Mouse (Mus musculus) forebrain, embryonic 10.5 days (tissue): ENCODE measurements at regions not wholly inside any gene's neighbourhood (a gene's known extent, or its start where the extent isn't known, plus 50 kb on each side); places are given as distances from the start of the nearest gene placed in this dataset.
A peak's percentile ranks its signal among the peaks of the same experiment; 100 is the strongest.

Experiments
- DNase-seq: peaks from one replicate; pipeline ENCODE4 v3.0.0-alpha.2; 2017; ENCODE audit warnings: low spot score; ENCODE audit errors: extremely low spot score
- H3K27ac ChIP-seq: fragments of 300-500 bp; sonication (generic); 2 replicates; pipeline ENCODE4 v1.5.1; 2016; ENCODE audit warnings: mild to moderate bottlenecking
- H3K27me3 ChIP-seq: fragments of 300-500 bp; sonication (generic); 2 replicates; pipeline ENCODE4 v1.6.1; 2016; ENCODE audit warnings: mild to moderate bottlenecking; ENCODE audit not compliant: poor library complexity, severe bottlenecking
- H3K36me3 ChIP-seq: fragments of 300-500 bp; sonication (generic); replicated peaks from 2 replicates; pipeline ENCODE4 v1.6.1; 2016; ENCODE audit warnings: mild to moderate bottlenecking, moderate library complexity
- H3K4me1 ChIP-seq: fragments of 300-500 bp; sonication (generic); 2 replicates; pipeline ENCODE4 v1.6.1; 2016
- H3K4me3 ChIP-seq: fragments of 300-500 bp; sonication (generic); 2 replicates; pipeline ENCODE4 v1.5.1; 2016; ENCODE audit warnings: mild to moderate bottlenecking, moderate library complexity
- H3K9me3 ChIP-seq: fragments of 300-500 bp; sonication (generic); 2 replicates; pipeline ENCODE4 v1.6.1; 2016; ENCODE audit warnings: mild to moderate bottlenecking, moderate library complexity
- WGBS: fragments of 180-500 bp; shearing (Covaris S2); methylation state at CpG from one replicate; pipeline ENCODE4 v1.1.7; 2016; 5-methylcytosine and 5-hydroxymethylcytosine counted together

DNA sequence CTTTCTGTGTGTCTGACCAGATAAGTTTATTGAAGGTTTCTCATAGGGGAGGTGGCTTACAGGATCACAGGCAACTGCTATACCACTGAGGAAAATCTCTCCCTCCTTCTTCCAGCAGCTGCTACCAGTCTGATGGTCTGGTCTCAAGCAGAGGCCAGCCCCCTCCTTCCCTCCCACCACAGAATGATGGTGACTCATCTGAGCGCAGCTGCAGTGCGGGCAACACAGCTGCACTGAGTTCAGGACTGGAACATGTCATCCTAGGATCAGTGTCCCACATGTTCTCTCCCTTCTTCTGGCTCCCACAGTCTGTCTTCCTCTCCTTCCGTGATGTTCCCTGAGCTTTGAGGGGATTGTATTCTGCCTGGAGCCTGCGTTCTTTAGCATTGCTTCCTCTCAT is 375.1 kb upstream of the Zmiz1 start:
- H3K9me3 ChIP-seq, result peaks cover 6% of the 10 kb centered on the region; the same call in 1 of the 2 replicates
- no peaks in the 10 kb centered on the region for H3K4me1 ChIP-seq
- DNase-seq, result no peak
- no peak overlapping the region; the same call in 1 of the 2 replicates for H3K27ac ChIP-seq
- no peaks in the 10 kb centered on the region for H3K36me3 ChIP-seq
- H3K27me3 ChIP-seq, result no peaks in the 10 kb centered on the region
- 96% methylated on average over 4 of the region's 4 CpGs for WGBS
- H3K4me3 ChIP-seq, result no peak overlapping the region

DNA sequence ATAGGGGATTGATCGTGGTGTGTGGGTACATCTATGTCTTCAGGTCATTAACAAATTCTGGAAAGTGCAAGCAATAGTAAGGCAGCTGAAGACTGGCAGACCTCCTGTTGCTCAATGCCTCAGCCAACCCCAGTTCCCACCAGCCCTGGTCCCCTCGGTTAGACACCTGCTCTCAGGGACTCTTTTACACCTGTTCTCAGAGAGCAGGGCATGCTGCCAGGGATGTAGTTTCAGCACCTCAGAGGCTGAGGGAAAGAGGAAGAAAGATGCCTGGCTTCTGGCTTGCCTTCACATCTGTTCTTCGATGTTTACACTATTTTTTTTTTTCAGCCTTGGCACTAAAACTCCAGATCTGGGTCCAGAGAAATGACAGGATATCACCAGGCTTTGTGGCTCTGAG is 362.2 kb upstream of the Zmiz1 start:
- H3K9me3 ChIP-seq, result peaks cover 17% of the 10 kb centered on the region; the same call in 1 of the 2 replicates
- no peaks in the 10 kb centered on the region for H3K36me3 ChIP-seq
- H3K4me3 ChIP-seq, result no peak overlapping the region
- no peak for DNase-seq
- WGBS, result 94% methylated on average over 3 of the region's 3 CpGs
- H3K27ac ChIP-seq, result no peak overlapping the region
- H3K27me3 ChIP-seq, result no peaks in the 10 kb centered on the region; the same call in 1 of the 2 replicates
- no peaks in the 10 kb centered on the region for H3K4me1 ChIP-seq

DNA sequence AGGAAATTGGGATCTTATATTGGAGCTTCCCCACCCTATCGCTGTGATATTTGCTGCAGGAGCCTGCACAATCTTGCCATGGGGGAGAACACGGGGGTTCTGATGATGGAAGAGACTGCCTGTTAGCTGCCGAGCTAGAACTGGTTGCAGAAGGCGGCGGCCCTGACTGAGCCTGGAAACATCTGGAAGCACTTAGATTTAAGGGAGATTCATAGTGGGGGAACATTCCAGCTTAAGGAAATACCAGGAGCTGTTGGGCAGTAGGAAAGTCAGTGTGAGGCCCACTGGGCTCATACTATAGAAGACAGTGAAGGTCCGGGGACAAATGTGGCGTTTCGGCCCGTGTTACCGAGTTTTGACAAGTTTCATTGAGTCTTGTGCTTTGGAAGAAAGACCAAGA is 353.6 kb upstream of the Zmiz1 start:
- H3K4me3 ChIP-seq, result no peak overlapping the region
- no peaks in the 10 kb centered on the region for H3K27me3 ChIP-seq
- H3K9me3 ChIP-seq, result no peaks in the 10 kb centered on the region
- no peaks in the 10 kb centered on the region for H3K36me3 ChIP-seq
- peaks cover 40% of the 10 kb centered on the region for H3K4me1 ChIP-seq
- no peak for DNase-seq
- 85% methylated on average over 10 of the region's 10 CpGs for WGBS
- H3K27ac ChIP-seq, result peak overlapping the region; percentile 54

DNA sequence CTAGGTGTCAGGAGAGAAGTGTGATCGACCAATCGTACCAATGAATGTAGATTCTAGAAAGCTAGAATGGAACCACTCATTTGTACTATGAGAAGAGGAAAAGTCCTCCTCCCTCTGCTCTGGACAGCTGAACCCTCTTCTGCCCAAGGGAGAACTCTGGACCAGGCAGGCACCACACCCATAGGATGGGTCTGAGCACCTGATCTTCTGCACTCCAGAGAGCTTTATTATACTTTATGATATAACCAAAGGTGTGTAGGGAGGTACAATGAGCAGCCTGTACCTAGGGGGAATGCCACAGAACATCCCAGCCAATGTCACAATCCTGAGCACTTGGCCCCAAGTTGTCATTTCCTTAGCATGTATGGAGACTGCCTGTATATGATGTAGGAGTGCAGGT is 352.5 kb upstream of the Zmiz1 start:
- H3K36me3 ChIP-seq, result no peaks in the 10 kb centered on the region
- no peaks in the 10 kb centered on the region for H3K27me3 ChIP-seq
- H3K4me1 ChIP-seq, result peaks cover 50% of the 10 kb centered on the region
- no peak for DNase-seq
- peak overlapping the region; percentile 54; the same call in 1 of the 2 replicates for H3K27ac ChIP-seq
- no peaks in the 10 kb centered on the region for H3K9me3 ChIP-seq
- 95% methylated on average over 2 of the region's 2 CpGs for WGBS
- H3K4me3 ChIP-seq, result no peak overlapping the region

DNA sequence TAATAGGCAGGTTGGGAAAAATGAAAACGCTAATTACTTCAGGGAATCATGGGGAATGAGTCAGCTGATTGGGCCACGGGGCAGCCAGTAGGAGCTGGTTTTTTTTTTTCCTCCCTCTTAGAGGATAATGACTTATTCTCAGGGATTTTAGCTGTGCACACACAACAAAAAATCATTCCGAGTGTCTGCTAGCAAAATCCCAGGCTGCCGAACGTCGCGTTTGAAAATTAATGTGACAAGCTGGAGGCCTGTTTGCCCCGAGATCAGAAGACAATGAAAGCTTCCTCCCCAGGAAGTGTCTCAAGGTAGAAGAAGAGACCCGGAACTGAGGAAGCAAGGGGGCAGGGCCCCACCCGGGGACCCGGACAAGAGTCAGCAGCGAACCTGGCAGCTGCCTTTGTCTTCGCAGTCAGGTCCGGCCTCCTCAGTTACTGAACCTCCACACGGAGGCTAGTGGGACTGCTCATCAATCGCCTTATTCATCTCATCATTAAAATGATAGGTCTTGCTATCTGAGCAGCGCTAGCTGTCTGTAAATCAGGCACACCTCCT is 350.8 kb upstream of the Zmiz1 start:
- WGBS, result 16% methylated on average over 17 of the region's 17 CpGs
- H3K27me3 ChIP-seq, result no peaks in the 10 kb centered on the region
- peak overlapping the region; percentile 95 for H3K27ac ChIP-seq
- H3K4me3 ChIP-seq, result peak overlapping the region; percentile 30
- peaks cover 64% of the 10 kb centered on the region for H3K4me1 ChIP-seq
- no peaks in the 10 kb centered on the region for H3K9me3 ChIP-seq
- DNase-seq, result no peak
- H3K36me3 ChIP-seq, result no peaks in the 10 kb centered on the region

DNA sequence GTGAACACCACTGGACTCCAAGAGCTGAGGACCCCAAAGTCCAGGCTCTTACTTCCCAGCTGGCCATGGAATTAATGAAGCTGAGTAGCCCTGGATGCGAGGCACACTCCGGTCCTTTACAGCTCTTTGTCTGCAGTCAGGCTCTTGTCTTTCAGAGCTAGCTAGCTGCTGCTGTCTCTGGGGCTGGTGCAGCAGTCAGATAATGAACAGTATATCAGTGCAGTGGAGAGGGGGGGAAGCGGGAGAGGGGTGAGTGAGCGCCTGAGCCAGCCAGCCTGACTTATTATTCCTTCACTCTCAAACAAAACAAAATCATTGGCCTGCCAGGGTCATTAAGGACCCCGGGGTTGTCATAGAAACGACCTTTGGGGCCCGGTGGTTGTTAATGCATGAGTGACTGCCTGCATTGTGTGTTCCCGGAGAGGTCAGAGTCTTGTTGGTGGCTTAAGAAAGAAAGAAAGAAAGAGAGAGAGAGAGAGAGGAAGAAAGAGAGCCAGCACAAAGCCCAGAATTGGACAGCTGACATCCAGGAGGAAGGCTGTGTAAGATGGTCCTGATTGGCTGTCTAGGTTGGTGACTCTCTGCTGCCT is 350.2 kb upstream of the Zmiz1 start:
- H3K4me3 ChIP-seq, result peak overlapping the region; percentile 30
- peak overlapping the region; percentile 95 for H3K27ac ChIP-seq
- peak; percentile 94 for DNase-seq
- H3K4me1 ChIP-seq, result peaks cover 67% of the 10 kb centered on the region
- H3K36me3 ChIP-seq, result no peaks in the 10 kb centered on the region
- no peaks in the 10 kb centered on the region for H3K9me3 ChIP-seq
- no peaks in the 10 kb centered on the region for H3K27me3 ChIP-seq
- WGBS, result 1% methylated on average over 8 of the region's 8 CpGs

DNA sequence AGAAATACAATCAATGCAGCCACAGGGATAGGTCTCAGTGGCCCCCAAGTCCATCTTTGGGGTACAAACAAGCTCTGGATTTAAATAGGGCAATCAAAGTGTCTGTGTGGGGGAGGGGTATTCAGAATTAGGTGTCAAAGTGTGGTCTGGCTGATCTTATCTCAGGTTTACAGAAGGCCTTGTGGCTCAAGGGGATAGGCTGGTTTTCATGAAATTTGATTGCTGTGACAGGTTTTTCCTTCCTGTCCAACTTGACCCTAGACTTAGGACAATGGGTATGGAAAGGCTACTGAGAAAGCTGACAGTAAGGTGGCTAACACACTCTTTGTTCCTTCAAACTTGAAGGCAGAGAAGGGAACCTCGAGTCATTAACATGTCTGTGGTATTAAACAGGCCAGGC is 349.3 kb upstream of the Zmiz1 start:
- no peaks in the 10 kb centered on the region for H3K9me3 ChIP-seq
- peak overlapping the region; percentile 95 for H3K27ac ChIP-seq
- DNase-seq, result no peak
- WGBS, result 51% methylated on average over 1 of the region's 1 CpGs
- no peaks in the 10 kb centered on the region for H3K27me3 ChIP-seq
- peaks cover 71% of the 10 kb centered on the region for H3K4me1 ChIP-seq
- H3K36me3 ChIP-seq, result no peaks in the 10 kb centered on the region
- H3K4me3 ChIP-seq, result no peak overlapping the region

DNA sequence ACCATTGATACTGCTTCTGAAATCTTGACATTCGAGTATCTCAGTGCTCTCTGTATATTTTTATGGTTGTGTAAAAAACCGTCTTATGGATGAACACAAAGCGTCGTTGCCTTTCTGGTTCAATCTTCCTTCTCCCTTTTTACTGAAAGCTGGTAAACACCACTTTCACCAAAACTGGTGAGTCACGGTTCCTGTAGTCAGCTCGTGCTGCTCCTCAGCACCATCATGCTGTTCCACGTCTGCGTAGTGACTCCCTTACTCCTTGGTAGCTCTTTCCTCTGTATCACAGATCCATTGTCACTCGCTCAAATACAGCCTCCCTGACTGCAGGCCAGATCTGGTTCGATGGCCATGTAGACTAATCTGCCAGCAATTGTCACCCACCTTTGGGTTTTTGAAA is 346.2 kb upstream of the Zmiz1 start:
- H3K9me3 ChIP-seq, result peaks cover under 1% of the 10 kb centered on the region; the same call in 1 of the 2 replicates
- no peaks in the 10 kb centered on the region for H3K36me3 ChIP-seq
- H3K27ac ChIP-seq, result peak overlapping the region; percentile 51
- H3K4me1 ChIP-seq, result peaks cover 66% of the 10 kb centered on the region
- WGBS, result 81% methylated on average over 10 of the region's 10 CpGs
- DNase-seq, result no peak
- no peak overlapping the region for H3K4me3 ChIP-seq
- no peaks in the 10 kb centered on the region for H3K27me3 ChIP-seq

DNA sequence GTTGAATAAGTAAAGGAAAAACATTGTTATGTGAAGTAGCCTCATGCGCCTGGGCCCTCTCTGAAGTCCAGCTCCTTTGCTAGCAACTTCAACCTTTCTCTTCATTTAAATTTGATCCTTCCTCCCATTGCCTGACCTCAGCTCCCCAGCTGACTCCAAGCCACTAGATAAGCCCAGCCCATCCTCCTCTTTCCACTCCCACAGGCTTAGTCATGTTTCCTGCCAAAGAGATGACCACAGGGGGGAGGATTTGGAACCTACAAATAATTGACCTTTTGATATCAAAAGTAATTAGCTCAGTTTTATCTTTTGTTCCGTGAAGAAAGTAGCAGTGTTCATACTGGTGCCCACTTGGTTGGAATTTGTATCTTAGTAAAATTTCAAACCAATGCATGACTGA is 345.7 kb upstream of the Zmiz1 start:
- no peak for DNase-seq
- 74% methylated on average over 2 of the region's 2 CpGs for WGBS
- Histone ChIP-seq H3K27me3 (no peaks in the 10 kb centered on the region), H3K4me1 (peaks cover 61% of the 10 kb centered on the region), H3K36me3 (no peaks in the 10 kb centered on the region), H3K4me3 (no peak overlapping the region), H3K9me3 (peaks cover 2% of the 10 kb centered on the region; the same call in 1 of the 2 replicates), H3K27ac (peak overlapping the region; percentile 51; the same call in 1 of the 2 replicates)

DNA sequence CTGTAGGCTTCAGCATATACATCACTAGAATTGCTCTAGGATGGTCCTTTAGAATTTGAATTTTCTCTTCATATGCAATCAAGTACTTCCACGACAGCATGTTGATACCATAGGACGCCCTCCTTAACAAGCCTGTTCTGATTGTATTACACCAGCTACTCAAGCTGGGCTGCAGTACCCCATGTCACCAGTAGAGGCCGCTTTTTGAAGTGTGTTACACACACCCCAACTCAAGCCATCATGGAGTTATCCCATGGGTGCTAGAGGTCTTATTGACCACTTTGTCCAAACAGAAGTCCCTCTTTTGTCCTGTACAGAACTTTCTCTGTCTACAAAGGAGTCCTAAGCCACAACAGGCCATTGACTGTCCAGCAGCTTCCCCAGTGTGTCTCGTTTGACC is 342.6 kb upstream of the Zmiz1 start:
- peaks cover 2% of the 10 kb centered on the region; the same call in 1 of the 2 replicates for H3K9me3 ChIP-seq
- H3K4me3 ChIP-seq, result no peak overlapping the region
- peak overlapping the region; percentile 4; the same call in 1 of the 2 replicates for H3K27ac ChIP-seq
- DNase-seq, result peak; percentile 58
- WGBS, result 61% methylated on average over 4 of the region's 4 CpGs
- peaks cover 31% of the 10 kb centered on the region for H3K4me1 ChIP-seq
- H3K27me3 ChIP-seq, result peaks cover 4% of the 10 kb centered on the region; the same call in 1 of the 2 replicates
- H3K36me3 ChIP-seq, result no peaks in the 10 kb centered on the region

DNA sequence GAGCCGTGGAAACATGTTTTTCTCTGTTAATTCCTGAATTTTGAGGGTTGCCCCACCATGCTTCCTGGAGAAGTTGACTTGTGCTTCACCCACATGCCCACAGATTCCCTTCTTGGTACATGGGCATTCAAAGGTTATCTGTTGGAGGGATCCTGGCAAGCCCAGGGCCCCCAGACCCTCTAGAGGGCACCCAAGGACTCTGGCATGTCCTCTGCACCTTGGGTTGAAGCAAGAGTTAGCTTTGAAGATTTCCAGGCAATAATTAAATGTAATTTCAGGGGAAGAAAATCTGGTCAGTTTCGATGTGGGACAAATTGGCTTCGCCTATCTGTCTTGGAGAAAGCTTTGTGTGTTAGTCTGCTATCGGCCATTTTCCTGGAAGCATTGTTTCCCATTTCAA is 339.0 kb upstream of the Zmiz1 start:
- Histone ChIP-seq H3K9me3 (peaks cover 2% of the 10 kb centered on the region; the same call in 1 of the 2 replicates), H3K36me3 (no peaks in the 10 kb centered on the region), H3K4me1 (peaks cover 28% of the 10 kb centered on the region), H3K4me3 (no peak overlapping the region), H3K27ac (no peak overlapping the region), H3K27me3 (peaks cover 25% of the 10 kb centered on the region)
- DNase-seq, result no peak
- 85% methylated on average over 4 of the region's 4 CpGs for WGBS

DNA sequence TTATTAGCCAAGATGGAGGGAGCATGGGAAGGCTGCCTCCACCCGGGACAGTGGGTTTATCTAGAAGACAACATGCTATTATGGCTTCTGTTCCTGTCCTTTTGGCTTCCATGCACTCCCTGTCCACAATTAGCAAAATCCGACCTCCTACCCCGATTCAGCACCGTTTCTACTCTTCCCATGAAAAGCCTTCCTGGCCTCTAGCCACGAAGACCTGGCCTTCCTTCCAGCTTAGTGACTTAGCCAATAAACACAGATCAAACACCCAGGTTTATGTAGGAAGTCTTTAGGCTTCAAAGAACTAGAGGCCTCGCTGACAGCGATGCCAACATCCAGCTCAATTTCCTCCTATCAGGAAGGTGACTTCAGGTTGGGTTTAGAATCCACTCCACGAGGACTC is 338.5 kb upstream of the Zmiz1 start:
- Histone ChIP-seq H3K36me3 (no peaks in the 10 kb centered on the region), H3K4me3 (no peak overlapping the region), H3K9me3 (peaks cover 2% of the 10 kb centered on the region; the same call in 1 of the 2 replicates), H3K4me1 (peaks cover 24% of the 10 kb centered on the region), H3K27ac (0 out of 2 replicates have a peak overlapping the region, but pooled peaks have one; percentile 26), H3K27me3 (peaks cover 28% of the 10 kb centered on the region)
- no peak for DNase-seq
- 77% methylated on average over 8 of the region's 8 CpGs for WGBS

DNA sequence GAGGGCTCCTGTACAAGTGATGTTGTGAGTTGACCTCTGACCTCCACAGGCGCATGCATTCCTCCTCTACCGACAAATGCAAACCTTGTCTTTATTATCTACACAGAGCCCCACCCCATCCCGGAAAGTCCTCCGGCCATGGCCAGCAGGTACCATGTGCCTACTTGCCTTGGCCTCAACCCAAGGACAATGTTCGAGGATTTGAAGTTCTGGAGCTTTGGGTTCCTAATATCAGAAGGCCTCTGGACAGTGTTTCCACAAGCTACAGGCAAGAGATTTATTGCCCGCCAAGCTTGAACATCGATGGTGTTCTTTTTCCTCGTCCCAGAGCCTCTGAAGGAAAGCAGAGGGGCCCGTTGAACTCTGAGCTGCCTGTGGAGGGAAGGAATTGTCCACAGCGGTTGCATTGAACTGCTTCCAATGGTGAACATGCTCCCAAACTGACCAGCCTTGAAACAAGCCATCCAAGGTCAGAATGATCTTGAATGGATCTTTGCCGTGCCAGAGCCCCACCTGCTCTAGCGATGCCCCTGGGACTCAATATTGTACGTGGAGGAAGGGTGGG is 335.9 kb upstream of the Zmiz1 start:
- Histone ChIP-seq H3K4me1 (peaks cover 46% of the 10 kb centered on the region), H3K36me3 (no peaks in the 10 kb centered on the region), H3K27ac (peak overlapping the region; percentile 83; the same call in 1 of the 2 replicates), H3K4me3 (no peak overlapping the region), H3K9me3 (no peaks in the 10 kb centered on the region; the same call in 1 of the 2 replicates), H3K27me3 (peaks cover 42% of the 10 kb centered on the region)
- 93% methylated on average over 13 of the region's 13 CpGs for WGBS
- no peak for DNase-seq
